Mouse (Mus musculus) kidney, postnatal 10 days (tissue): ENCODE data around the gene Stk40.

Source experiments
- DNase-seq: peaks from one replicate; pipeline ENCODE4 v3.0.0; 2021; ENCODE audit warnings: mixed read lengths

The Stk40 gene

GRCm38 (mm10) chr4:126130502-126130901, 26.7 kb downstream of the Stk40 start:
- peak; percentile 82 for DNase-seq

- DNase-seq: peak; percentile 70
These were observed 27.7 kb downstream of the Stk40 start for GRCm38 (mm10) chr4:126131290-126132121.

GRCm38 (mm10) chr4:126132636-126133264, 29.0 kb downstream of the Stk40 start:
- no peak for DNase-seq

DNA sequence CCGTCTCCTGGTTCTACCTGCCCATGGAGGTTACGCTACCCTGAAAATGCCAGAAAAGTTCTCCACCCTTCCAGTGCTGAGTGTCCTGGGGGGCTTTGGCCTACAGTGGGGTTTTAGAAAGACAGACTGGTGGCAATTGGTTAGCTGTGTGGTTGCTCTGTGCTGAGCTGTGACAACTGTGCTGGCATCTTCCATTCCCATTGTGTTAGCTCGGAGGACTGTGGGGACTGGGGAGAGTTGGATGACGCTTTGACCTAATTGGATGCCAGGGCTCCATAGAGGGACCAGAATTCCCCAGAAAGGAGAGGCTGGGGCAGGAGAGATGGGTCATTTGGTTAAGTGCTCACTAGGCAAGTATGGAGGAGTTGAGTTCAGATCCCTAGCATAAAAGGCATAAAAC, 30.5 kb downstream of the Stk40 start:
- no peak for DNase-seq

- DNase-seq: no peak
These were observed 30.9 kb downstream of the Stk40 start for GRCm38 (mm10) chr4:126134639-126135038.

- no peak for DNase-seq
These were observed 34.0 kb downstream of the Stk40 start for GRCm38 (mm10) chr4:126137773-126138172.

- peak; percentile 62 for DNase-seq
These were observed 37.3 kb downstream of the Stk40 start for GRCm38 (mm10) chr4:126141021-126141420.

- DNase-seq: peak; percentile 65
These were observed 41.6 kb downstream of the Stk40 start for GRCm38 (mm10) chr4:126145396-126145795.

GRCm38 (mm10) chr4:126146974-126147532, 43.3 kb downstream of the Stk40 start:
- DNase-seq: peak; percentile 12

GRCm38 (mm10) chr4:126147533-126148160, 43.9 kb downstream of the Stk40 start, which contains the start of gene Eva1b:
Eva1b (plus strand) TSS chr4:126147744.
- peak; percentile 97 for DNase-seq

GRCm38 (mm10) chr4:126148161-126148961, 44.6 kb downstream of the Stk40 start:
- peak; percentile 92 for DNase-seq

- peak; percentile 75 for DNase-seq
These were observed 45.4 kb downstream of the Stk40 start for GRCm38 (mm10) chr4:126149041-126149676.

GRCm38 (mm10) chr4:126149798-126150197, 46.0 kb downstream of the Stk40 start:
- no peak for DNase-seq

GRCm38 (mm10) chr4:126150297-126150948, 46.7 kb downstream of the Stk40 start:
- peak; percentile 91 for DNase-seq

DNA sequence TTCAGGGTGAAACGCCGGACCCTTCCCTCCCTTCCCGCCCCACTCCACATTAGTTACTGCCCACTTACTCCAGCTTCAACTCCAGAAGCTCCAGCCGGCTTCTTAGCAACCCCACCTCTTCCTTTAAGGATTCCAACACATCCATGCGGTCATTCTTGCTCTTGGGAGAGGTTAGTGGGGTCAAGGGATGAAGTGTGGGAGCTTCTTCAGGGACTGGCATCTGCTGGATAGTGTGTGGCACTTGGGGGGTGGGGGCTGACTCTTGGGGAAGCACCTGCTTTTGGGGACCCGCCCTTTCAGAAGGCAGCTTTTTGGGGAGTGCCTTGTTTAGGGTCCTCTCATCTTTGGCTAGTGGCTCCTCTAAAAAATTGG, 47.2 kb downstream of the Stk40 start:
- DNase-seq: peak; percentile 42

DNA sequence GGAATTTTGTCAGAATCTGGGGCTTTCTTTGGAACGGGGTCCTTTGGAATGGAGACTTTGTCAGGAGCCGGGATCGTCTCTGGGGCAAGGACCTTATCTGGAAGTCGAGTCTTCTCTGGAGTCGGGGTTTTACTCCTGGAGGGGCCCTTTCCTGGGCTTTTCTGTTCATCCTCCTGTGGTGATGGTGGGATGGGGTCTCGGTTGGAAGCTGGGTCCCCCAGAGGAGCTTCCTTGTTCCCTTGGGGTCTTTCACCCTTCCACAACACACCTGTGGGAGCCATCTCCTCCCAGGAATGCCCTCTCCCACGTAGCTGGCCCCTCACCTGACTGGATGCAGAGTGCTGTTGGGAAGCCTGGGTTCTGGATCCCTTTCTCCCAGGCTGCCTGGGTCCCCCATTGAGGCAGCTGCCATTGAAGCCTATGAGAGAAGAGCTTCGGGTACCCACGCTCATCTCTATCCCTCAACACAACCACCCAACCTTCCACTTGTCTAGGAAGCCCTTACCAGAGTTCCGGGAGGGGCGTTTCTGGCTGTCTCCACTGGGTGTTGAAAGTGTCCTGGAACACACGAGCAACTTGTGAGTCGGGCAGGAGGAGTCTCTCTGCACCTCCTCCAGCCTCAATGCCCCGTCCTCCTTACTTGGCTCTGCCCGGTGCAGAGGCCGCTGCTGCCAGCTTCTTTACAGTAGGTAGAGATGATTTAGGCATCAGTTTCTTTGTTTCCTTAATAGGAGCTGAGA, 48.1 kb downstream of the Stk40 start:
- DNase-seq: peak; percentile 19

DNA sequence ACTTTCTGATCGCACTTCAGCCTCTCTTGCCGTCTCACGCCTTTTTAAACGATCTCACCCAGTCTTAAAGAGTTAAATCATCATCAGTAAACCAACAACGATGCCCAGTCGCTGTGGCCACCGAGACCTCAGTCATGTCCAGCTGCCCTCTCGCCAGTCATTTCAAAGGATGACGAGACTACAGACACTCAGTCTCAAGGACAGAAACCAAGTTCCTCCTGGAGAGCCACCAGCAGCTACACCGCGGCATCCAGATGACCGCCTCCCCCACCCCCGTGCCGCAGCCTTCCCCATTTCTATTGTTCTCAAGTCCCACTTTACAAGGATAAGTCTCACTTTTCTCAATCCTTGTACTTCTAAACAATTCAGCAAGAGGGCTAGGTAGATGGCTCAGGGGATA, 49.1 kb downstream of the Stk40 start:
- DNase-seq: peak; percentile 21

- peak; percentile 45 for DNase-seq
These were observed 51.4 kb downstream of the Stk40 start for GRCm38 (mm10) chr4:126155183-126155582.

GRCm38 (mm10) chr4:126155869-126156268, 52.1 kb downstream of the Stk40 start:
- DNase-seq: peak; percentile 26

DNA sequence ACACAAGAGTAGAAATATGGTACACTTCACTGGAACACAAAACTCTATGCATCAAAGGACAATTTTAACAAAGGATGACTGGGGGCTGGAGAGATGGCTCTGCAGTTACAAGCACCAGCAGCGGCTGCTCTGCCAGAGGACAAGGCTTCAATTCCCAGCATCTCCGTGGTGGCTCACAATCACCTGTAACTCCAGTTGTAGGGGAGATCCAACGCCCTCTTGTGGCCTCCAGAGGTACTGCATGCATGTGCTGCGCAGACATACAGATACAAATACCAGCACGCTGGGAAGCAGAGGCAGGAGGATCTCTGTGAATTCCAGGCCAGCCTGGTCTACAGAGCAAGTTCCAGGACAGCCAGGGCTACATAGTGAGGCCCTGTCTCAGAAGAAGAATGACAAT, 52.9 kb downstream of the Stk40 start:
- peak; percentile 53 for DNase-seq

DNA sequence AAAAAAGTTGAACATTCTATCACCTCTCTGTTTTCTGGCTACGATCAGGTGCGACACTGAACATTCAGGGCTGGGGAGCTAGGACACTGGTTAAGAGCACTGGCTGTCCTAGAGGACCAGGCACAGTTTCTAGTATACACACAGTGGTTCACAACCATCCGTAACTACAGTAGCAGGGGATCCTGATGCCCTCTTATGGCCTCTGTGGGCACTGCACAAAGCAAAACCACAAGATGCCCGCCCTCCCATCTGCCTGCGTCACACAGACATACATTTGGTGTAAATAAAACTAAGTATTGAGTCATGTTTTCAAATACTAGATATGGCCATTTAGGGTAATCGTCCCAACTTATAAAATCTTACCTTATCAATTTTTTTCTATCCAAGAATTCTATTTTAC, 53.8 kb downstream of the Stk40 start:
- DNase-seq: peak; percentile 20
